ENCODE assay signal across 15 mouse cellular contexts in genomic region chr6:99187415-99187814, GRCm38 (mm10).
"Had no signal": no experiment of that assay in that cellular context is flagged by ENCODE, and none has a peak within 500 bp of the region (broad histone marks: within the 10 kb centered on the region; RNA-seq: fewer than 3 reads in every experiment).

No protein-coding gene starts in this region.

- ATAC-seq: liver, postnatal 0 days; midbrain, embryonic 16.5 days had no signal

- H3K36me3 ChIP-seq: limb, embryonic 12.5 days; liver, embryonic 13.5 days; lung, embryonic 15.5 days; midbrain, embryonic 10.5 days had no signal

- H3K27ac ChIP-seq: layer of hippocampus, adult 2 months; limb, embryonic 12.5 days; liver, embryonic 13.5 days; lung, embryonic 15.5 days; midbrain, embryonic 10.5 days had no signal

- DNase-seq: kidney, adult 9 months; kidney, postnatal 10 days; kidney, postnatal 4 days; liver; liver, embryonic 13.5 days; liver, postnatal 0 days; lung, postnatal 14 days; right cerebral cortex, postnatal 14 days; thymus, adult 18-20 months; thymus, postnatal 14 days had no signal

- H3K4me3 ChIP-seq: layer of hippocampus, adult 2 months; limb, embryonic 12.5 days; liver, embryonic 13.5 days; lung, embryonic 15.5 days; midbrain, embryonic 10.5 days had no signal

- H3K27me3 ChIP-seq: limb, embryonic 12.5 days; liver, embryonic 13.5 days; lung, embryonic 15.5 days had no signal

- H3K9me3 ChIP-seq: limb, embryonic 12.5 days; liver, embryonic 13.5 days; lung, embryonic 15.5 days; midbrain, embryonic 10.5 days had no signal
